Comparison of ENCODE assay signal across 26 mouse cellular contexts in the genomic region with DNA sequence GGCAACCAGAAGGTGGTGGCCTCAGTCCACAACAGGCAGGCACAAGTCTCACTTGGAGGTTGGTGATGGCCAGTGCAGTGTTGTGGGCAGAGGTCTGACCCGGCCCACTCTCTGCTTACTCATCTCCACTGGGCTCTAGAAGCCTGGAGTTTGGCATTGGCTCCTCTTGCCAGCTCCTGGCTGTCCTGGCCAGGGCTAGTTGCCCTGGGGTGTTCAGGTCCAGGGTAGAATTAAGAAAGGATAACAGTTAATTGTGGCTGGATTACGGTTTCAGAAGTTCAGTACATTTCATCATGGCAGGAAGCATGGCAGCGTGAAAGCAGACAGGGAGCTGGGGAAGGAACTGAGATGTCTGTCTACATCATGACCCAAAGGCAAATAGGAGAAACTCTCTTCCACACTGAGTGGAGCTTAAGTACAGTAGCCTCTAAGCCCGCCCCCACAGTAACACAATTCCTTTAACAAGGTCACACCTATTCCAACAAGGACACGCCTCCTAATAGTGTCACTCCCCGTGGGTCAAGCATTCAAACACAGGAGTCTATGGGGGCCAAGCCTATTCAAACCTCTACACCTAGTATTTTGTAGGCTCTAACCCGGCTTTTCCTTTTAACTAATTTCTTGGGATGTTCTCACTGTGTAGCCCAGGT.
DNase-seq lines count a peak whose midpoint lies in the region; ATAC-seq lines count a peak whose summit lies in the region.
"Had no signal": no experiment of that assay in that cellular context is flagged by ENCODE, and none has a peak within 500 bp of the region (broad histone marks: within the 10 kb centered on the region; RNA-seq: fewer than 3 reads in every experiment).

No protein-coding gene starts in this region.

- no peaks in the 10 kb centered on the region for H3K36me3 ChIP-seq in kidney, embryonic 16.5 days (ENCODE audit: insufficient read depth, low read length)
- H3K36me3 ChIP-seq: G1E; heart, embryonic 12.5 days; limb, embryonic 13.5 days; liver, embryonic 12.5 days; midbrain, embryonic 15.5 days; neural tube, embryonic 12.5 days had no signal

- no peak overlapping the region for H3K27ac ChIP-seq in kidney, embryonic 16.5 days (ENCODE audit: low read length)
- H3K27ac ChIP-seq: hindbrain, postnatal 0 days; limb, embryonic 13.5 days; liver, embryonic 12.5 days; midbrain, embryonic 15.5 days; neural tube, embryonic 12.5 days had no signal

- peaks cover 12% of the 10 kb centered on the region; the same call in 1 of the 2 replicates for H3K4me1 ChIP-seq in kidney, embryonic 16.5 days (ENCODE audit: insufficient read depth, low read length)
- H3K4me1 ChIP-seq: liver, embryonic 12.5 days; megakaryocyte, embryonic 14.5 days had no signal

- H3K4me3 ChIP-seq in kidney, embryonic 16.5 days (ENCODE audit: low read length), result no peak overlapping the region
- H3K4me3 ChIP-seq: heart, embryonic 12.5 days; limb, embryonic 13.5 days; liver, embryonic 12.5 days; megakaryocyte, embryonic 14.5 days; midbrain, embryonic 15.5 days; neural tube, embryonic 12.5 days had no signal

- no peak for ATAC-seq in kidney, embryonic 16.5 days (ENCODE audit: low FRiP score, low TSS enrichment)
- ATAC-seq: CD4-positive, CD25-positive, alpha-beta regulatory T cell, adult 4 months; hindbrain, postnatal 0 days; liver, embryonic 12.5 days; midbrain, embryonic 15.5 days had no signal

- peak; percentile 33 for DNase-seq in adrenal gland, adult 2 months
- no peak for DNase-seq in adrenal gland, adult 8-10 months
- DNase-seq in kidney, adult 8-10 months, result peak; percentile 32 to 38
- DNase-seq in ES-CJ7 (ENCODE audit: low read depth, low spot score), result peak; percentile 52
- DNase-seq in fat pad, adult 2 months (ENCODE audit: extremely low read depth, low read depth, low spot score), result peak; percentile 84
- no peak for DNase-seq in ovary, postnatal 14 days (ENCODE audit: low spot score)
- no peak for DNase-seq in left cerebral cortex, adult 9 months (ENCODE audit: low spot score in 2 of 2)
- DNase-seq: cerebellum, adult 11 months; cerebellum, adult 9-11 months; heart, postnatal 10 days; kidney, adult 18-20 months; lung, adult 18-20 months; lung, postnatal 14 days; retina, postnatal 1 day; right cerebral cortex, postnatal 25 days; spleen, adult 18-20 months had no signal

- H3K4me2 ChIP-seq in kidney, embryonic 16.5 days (replicated peaks; ENCODE audit: low read depth, low read length), result no peak overlapping the region
- H3K4me2 ChIP-seq: heart, embryonic 12.5 days; limb, embryonic 13.5 days; liver, embryonic 12.5 days; midbrain, embryonic 15.5 days; neural tube, embryonic 12.5 days had no signal

- WGBS in kidney, embryonic 16.5 days, result 74% methylated on average over 7 of the region's 7 CpGs

- H3K9me3 ChIP-seq in kidney, embryonic 16.5 days (ENCODE audit: low read length), result no peaks in the 10 kb centered on the region
- H3K9me3 ChIP-seq: G1E; heart, embryonic 12.5 days; limb, embryonic 13.5 days; liver, embryonic 12.5 days; megakaryocyte, embryonic 14.5 days; midbrain, embryonic 15.5 days; neural tube, embryonic 12.5 days had no signal

- H3K27me3 ChIP-seq in kidney, embryonic 16.5 days (ENCODE audit: insufficient read depth, low read length), result no peaks in the 10 kb centered on the region
- H3K27me3 ChIP-seq: heart, embryonic 12.5 days; limb, embryonic 13.5 days; liver, embryonic 12.5 days; megakaryocyte, embryonic 14.5 days; midbrain, embryonic 15.5 days; neural tube, embryonic 12.5 days had no signal

- no peak overlapping the region for H3K9ac ChIP-seq in kidney, embryonic 16.5 days (replicated peaks; ENCODE audit: low read length)
- H3K9ac ChIP-seq: heart, embryonic 12.5 days; limb, embryonic 13.5 days; liver, embryonic 12.5 days; midbrain, embryonic 15.5 days; neural tube, embryonic 12.5 days had no signal

Comparison
In these comparisons a context has a peak if more than half of its experiments do, and no peak if none do; other contexts are left out.
1. DNase-seq: peak in adrenal gland, adult 2 months (single experiment), kidney, adult 8-10 months (2 of 2), ES-CJ7 (single experiment) and fat pad, adult 2 months (single experiment); none in adrenal gland, adult 8-10 months (single experiment), ovary, postnatal 14 days (single experiment) and left cerebral cortex, adult 9 months (0 of 2).